Mouse (Mus musculus): Measurements from ENCODE around the gene Foxa1.

GRCm38 (mm10) chr12:57505329-57505728 is 41.4 kb downstream of the Foxa1 start:
- no peak for TF ChIP-seq CTCF (IDR thresholded peaks at IDR 0.05; ENCODE audit: insufficient read depth, low read depth, low read length)
- TF ChIP-seq POLR2A (IDR thresholded peaks at IDR 0.05; ENCODE audit: insufficient read depth, low read depth, low read length), result no peak
